ENCODE assay signal across 20 mouse cellular contexts in the genomic region with DNA sequence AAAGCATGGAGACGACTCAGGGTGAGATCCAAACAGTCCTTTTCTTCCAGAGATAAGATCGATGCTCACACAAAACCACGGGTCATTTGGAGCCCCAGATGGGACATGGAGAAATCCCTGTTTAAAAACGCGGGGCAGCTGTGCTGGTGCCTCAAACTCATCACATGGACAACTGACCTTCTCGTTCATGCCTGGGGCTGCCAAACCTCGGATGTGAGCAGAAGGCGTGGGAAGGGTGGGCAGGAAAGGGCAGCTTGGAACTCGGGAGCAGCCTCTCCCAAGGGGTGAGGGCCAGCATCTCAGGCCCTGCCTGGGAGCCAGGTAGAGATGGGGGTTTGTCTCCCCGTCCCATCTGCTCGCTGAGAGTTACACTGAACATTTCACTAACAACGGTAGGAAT.
DNase-seq lines count a peak whose midpoint lies in the region; ATAC-seq lines count a peak whose summit lies in the region.
"Had no signal": no experiment of that assay in that cellular context is flagged by ENCODE, and none has a peak within 500 bp of the region (broad histone marks: within the 10 kb centered on the region; RNA-seq: fewer than 3 reads in every experiment).

No protein-coding gene starts in this region.

- no peak for ATAC-seq in forebrain, embryonic 13.5 days
- no peak for ATAC-seq in forebrain, embryonic 11.5 days (replicated peaks; ENCODE audit: low FRiP score)
- no peak for ATAC-seq in neural tube, embryonic 13.5 days (ENCODE audit: low read depth)
- no peak for ATAC-seq in limb, embryonic 15.5 days (ENCODE audit: insufficient number of reproducible peaks, low FRiP score, low TSS enrichment, low read depth)
- ATAC-seq in neural tube, embryonic 15.5 days (ENCODE audit: low FRiP score) = no peak

- 80% methylated on average over 12 of the region's 12 CpGs for WGBS in forebrain, embryonic 13.5 days
- WGBS in forebrain, embryonic 11.5 days = 88% methylated on average over 12 of the region's 12 CpGs
- 61% methylated on average over 12 of the region's 12 CpGs for WGBS in neural tube, embryonic 13.5 days
- 68% methylated on average over 12 of the region's 12 CpGs for WGBS in limb, embryonic 15.5 days
- 57% methylated on average over 12 of the region's 12 CpGs for WGBS in neural tube, embryonic 15.5 days

- H3K4me1 ChIP-seq in forebrain, embryonic 13.5 days = peaks cover 30% of the 10 kb centered on the region
- 0 out of 2 replicates have a peak, but pooled peaks cover 3% of the 10 kb centered on the region for H3K4me1 ChIP-seq in forebrain, embryonic 11.5 days (replicated peaks; ENCODE audit: control insufficient read depth, insufficient read depth, low read length)
- H3K4me1 ChIP-seq in neural tube, embryonic 13.5 days (replicated peaks) = peaks cover 44% of the 10 kb centered on the region
- H3K4me1 ChIP-seq in limb, embryonic 15.5 days = peaks cover 37% of the 10 kb centered on the region
- H3K4me1 ChIP-seq in neural tube, embryonic 15.5 days = peaks cover 31% of the 10 kb centered on the region
- H3K4me1 ChIP-seq: liver, embryonic 13.5 days had no signal

- no peak overlapping the region for H3K4me2 ChIP-seq in forebrain, embryonic 13.5 days
- H3K4me2 ChIP-seq in forebrain, embryonic 11.5 days (ENCODE audit: low read depth, low read length, severe bottlenecking) = no peak overlapping the region
- H3K4me2 ChIP-seq in neural tube, embryonic 13.5 days = no peak overlapping the region
- no peak overlapping the region for H3K4me2 ChIP-seq in limb, embryonic 15.5 days
- no peak overlapping the region for H3K4me2 ChIP-seq in neural tube, embryonic 15.5 days
- H3K4me2 ChIP-seq: embryonic facial prominence, embryonic 12.5 days; kidney, embryonic 15.5 days; liver, embryonic 13.5 days; lung, embryonic 15.5 days had no signal

- H3K27me3 ChIP-seq in forebrain, embryonic 13.5 days = no peaks in the 10 kb centered on the region
- H3K27me3 ChIP-seq in forebrain, embryonic 11.5 days (ENCODE audit: control insufficient read depth, insufficient read depth, low read length) = no peaks in the 10 kb centered on the region
- H3K27me3 ChIP-seq in neural tube, embryonic 13.5 days = no peaks in the 10 kb centered on the region
- no peaks in the 10 kb centered on the region for H3K27me3 ChIP-seq in limb, embryonic 15.5 days
- H3K27me3 ChIP-seq in neural tube, embryonic 15.5 days (replicated peaks) = no peaks in the 10 kb centered on the region
- H3K27me3 ChIP-seq: CH12.LX; embryonic facial prominence, embryonic 12.5 days; kidney, embryonic 15.5 days; liver, embryonic 13.5 days; lung, embryonic 15.5 days had no signal

- peak overlapping the region; percentile 27; the same call in 1 of the 2 replicates for H3K27ac ChIP-seq in forebrain, embryonic 13.5 days
- H3K27ac ChIP-seq in forebrain, embryonic 11.5 days (ENCODE audit: low read depth, low read length) = no peak overlapping the region
- peak overlapping the region; percentile 79 for H3K27ac ChIP-seq in neural tube, embryonic 13.5 days (replicated peaks)
- H3K27ac ChIP-seq in limb, embryonic 15.5 days = 0 out of 2 replicates have a peak overlapping the region, but pooled peaks have one; percentile 51
- peak overlapping the region; percentile 77 for H3K27ac ChIP-seq in neural tube, embryonic 15.5 days (replicated peaks)
- H3K27ac ChIP-seq: heart, embryonic 10.5 days; kidney, embryonic 15.5 days; liver, embryonic 13.5 days; lung, embryonic 15.5 days; macrophage had no signal

- no peak for DNase-seq in forebrain, embryonic 11.5 days (ENCODE audit: low spot score)
- DNase-seq in neural tube, embryonic 10.5 days (ENCODE audit: extremely low spot score, low spot score) = no peak
- DNase-seq in spleen, adult 12 weeks (ENCODE audit: low spot score) = no peak
- DNase-seq in heart, adult 18-20 months = no peak
- DNase-seq: adrenal gland, adult 8-10 months; cerebellum, adult 11 months; gastrocnemius, postnatal 10 days; heart, postnatal 10 days; liver, embryonic 13.5 days; thymus, adult 2 months had no signal

- H3K36me3 ChIP-seq in forebrain, embryonic 13.5 days (ENCODE audit: poor library complexity, severe bottlenecking) = no peaks in the 10 kb centered on the region
- H3K36me3 ChIP-seq in forebrain, embryonic 11.5 days (ENCODE audit: control insufficient read depth, insufficient read depth, low read length) = no peaks in the 10 kb centered on the region; the same call in 1 of the 2 replicates
- no peaks in the 10 kb centered on the region for H3K36me3 ChIP-seq in neural tube, embryonic 13.5 days
- H3K36me3 ChIP-seq in limb, embryonic 15.5 days = no peaks in the 10 kb centered on the region
- H3K36me3 ChIP-seq in neural tube, embryonic 15.5 days = no peaks in the 10 kb centered on the region
- H3K36me3 ChIP-seq: heart, embryonic 10.5 days; kidney, embryonic 15.5 days; liver, embryonic 13.5 days; lung, embryonic 15.5 days had no signal

- no peak overlapping the region for H3K4me3 ChIP-seq in forebrain, embryonic 13.5 days
- no peak overlapping the region for H3K4me3 ChIP-seq in forebrain, embryonic 11.5 days (ENCODE audit: low read depth, low read length)
- H3K4me3 ChIP-seq in neural tube, embryonic 13.5 days = no peak overlapping the region
- no peak overlapping the region for H3K4me3 ChIP-seq in limb, embryonic 15.5 days
- no peak overlapping the region for H3K4me3 ChIP-seq in neural tube, embryonic 15.5 days (replicated peaks)
- H3K4me3 ChIP-seq: embryonic facial prominence, embryonic 12.5 days; heart, embryonic 10.5 days; kidney, embryonic 15.5 days; liver, embryonic 13.5 days; lung, embryonic 15.5 days had no signal

- H3K9ac ChIP-seq in forebrain, embryonic 13.5 days = no peak overlapping the region
- H3K9ac ChIP-seq in forebrain, embryonic 11.5 days (ENCODE audit: low read length) = no peak overlapping the region
- peak overlapping the region; percentile 38; the same call in 1 of the 2 replicates for H3K9ac ChIP-seq in neural tube, embryonic 13.5 days
- no peak overlapping the region for H3K9ac ChIP-seq in limb, embryonic 15.5 days
- H3K9ac ChIP-seq in neural tube, embryonic 15.5 days (replicated peaks) = no peak overlapping the region
- H3K9ac ChIP-seq: embryonic facial prominence, embryonic 12.5 days; kidney, embryonic 15.5 days; liver, embryonic 13.5 days; lung, embryonic 15.5 days had no signal

- H3K9me3 ChIP-seq in forebrain, embryonic 13.5 days (replicated peaks) = no peaks in the 10 kb centered on the region
- no peaks in the 10 kb centered on the region for H3K9me3 ChIP-seq in forebrain, embryonic 11.5 days (ENCODE audit: control insufficient read depth, low read length)
- H3K9me3 ChIP-seq in neural tube, embryonic 13.5 days = no peaks in the 10 kb centered on the region
- no peaks in the 10 kb centered on the region for H3K9me3 ChIP-seq in limb, embryonic 15.5 days
- no peaks in the 10 kb centered on the region for H3K9me3 ChIP-seq in neural tube, embryonic 15.5 days (replicated peaks)
- H3K9me3 ChIP-seq: embryonic facial prominence, embryonic 12.5 days; heart, embryonic 10.5 days; kidney, embryonic 15.5 days; liver, embryonic 13.5 days; lung, embryonic 15.5 days had no signal
